Mouse (Mus musculus) hindbrain, embryonic 15.5 days (tissue): Measurements from ENCODE around the gene Syt12. TPM values are rescaled to one million over a fixed set of nuclear protein-coding genes. Genes with fewer than 3 reads are reported as not detected.

ENCODE experiments used
- polyA plus RNA-seq: library from polyadenylated mRNA; unstranded; fragments of >200 nt; fragmentation: Nextera tagmentation; extraction: Ambion mirVana; gene quantifications from 2 replicates; pipeline ENCODE4 v1.2.1, GENCODE M21; 2015

The Syt12 gene
- polyA plus RNA-seq, 1 experiment from 2014 or later, result 5.6 TPM

Other genes with a start within 250 kb of the Syt12 start
- 19.2 and 20.9 TPM in 2 replicates for gene Pold4, start 245.5 kb downstream of the Syt12 start, polyA plus RNA-seq
- 15.9 and 18.5 TPM in 2 replicates for gene Ssh3, start 208.3 kb downstream of the Syt12 start, polyA plus RNA-seq
- gene Ankrd13d, start 194.3 kb downstream of the Syt12 start, polyA plus RNA-seq, result 58.3 and 63.4 TPM in 2 replicates
- gene Grk2, start 171.2 kb downstream of the Syt12 start, polyA plus RNA-seq, result 25.7 and 31.9 TPM in 2 replicates
- 32.7 and 36.3 TPM in 2 replicates for gene Kdm2a, start 79.2 kb downstream of the Syt12 start, polyA plus RNA-seq
- 5.7 and 6.7 TPM in 2 replicates for gene Rhod, start 38.0 kb downstream of the Syt12 start, polyA plus RNA-seq
- gene 2010003K11Rik, start 21.1 kb upstream of the Syt12 start, polyA plus RNA-seq, result not detected in 2 replicates
- 38.9 and 43.8 TPM in 2 replicates for gene Pcx, start 33.0 kb upstream of the Syt12 start, polyA plus RNA-seq
- gene Lrfn4, start 138.2 kb upstream of the Syt12 start, polyA plus RNA-seq, result 13.2 and 14.7 TPM in 2 replicates
- gene Rce1, start 148.2 kb upstream of the Syt12 start, polyA plus RNA-seq, result 50.6 and 54.2 TPM in 2 replicates
- gene Gm960, start 221.2 kb upstream of the Syt12 start, polyA plus RNA-seq, result 6.6 and 7.0 TPM in 2 replicates
- 29.2 and 33.5 TPM in 2 replicates for gene Sptbn2, start 233.7 kb upstream of the Syt12 start, polyA plus RNA-seq